Comparison of ENCODE assay signal across 22 mouse cellular contexts in the genomic region with DNA sequence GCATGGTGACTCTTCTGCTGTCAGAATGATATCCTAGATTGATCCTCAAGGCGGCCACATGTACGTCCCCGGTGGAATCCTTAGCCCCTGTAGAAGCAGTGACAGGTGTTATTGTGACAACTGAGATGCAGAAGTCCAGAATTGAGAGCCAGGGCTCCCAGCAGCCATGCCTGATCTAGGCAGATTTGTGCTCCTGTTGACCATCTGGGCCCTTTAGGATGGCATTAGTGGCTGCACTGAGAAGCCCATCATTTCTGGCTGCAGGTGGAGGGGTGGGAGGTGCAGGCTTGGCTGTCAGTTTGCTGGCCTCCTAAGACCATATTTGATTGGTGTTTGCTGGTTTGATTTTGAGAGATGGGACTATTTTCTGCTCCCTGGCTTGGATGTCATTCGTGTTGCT. TPM values are rescaled to one million over a fixed set of nuclear protein-coding genes. Genes with fewer than 3 reads are reported as not detected.
DNase-seq lines count a peak whose midpoint lies in the region; ATAC-seq lines count a peak whose summit lies in the region.
"Had no signal": no experiment of that assay in that cellular context is flagged by ENCODE, and none has a peak within 500 bp of the region (broad histone marks: within the 10 kb centered on the region; RNA-seq: fewer than 3 reads in every experiment).

No protein-coding gene starts in this region.

- ATAC-seq in cerebellum, adult (ENCODE audit: insufficient number of reproducible peaks, low FRiP score, low TSS enrichment): peak; percentile 45; the same call in 1 of the 2 replicates
- ATAC-seq: intestine, embryonic 16.5 days; liver, embryonic 12.5 days had no signal

- DNase-seq in left cerebral cortex, postnatal 4 days: peak; percentile 77
- DNase-seq in left cerebral cortex, adult 18-20 months (ENCODE audit: low spot score in 2 of 2): no peak
- peak; percentile 73 for DNase-seq in cerebellum, adult 11-12 months
- DNase-seq in cerebellum, postnatal 10 days: peak; percentile 80 to 88
- DNase-seq in lung, postnatal 4 days: no peak
- DNase-seq in thymus, postnatal 14 days: no peak
- no peak for DNase-seq in urinary bladder, postnatal 10 days (ENCODE audit: low spot score)
- DNase-seq: adrenal gland, adult 2 months; gastrocnemius, postnatal 36 days; kidney, adult 9 months; kidney, postnatal 36 days; lung, adult 2 months; lung, postnatal 14 days had no signal

- intact Hi-C loops in left cerebral cortex, postnatal 4 days (cut with DNase I): no loop called here

RNA-seq across cellular contexts. Expression of a gene that starts 40.9 kb away (rescaled TPM):
- total RNA-seq in left cerebral cortex, postnatal 4 days (2021): 10 to 100 TPM; 64.9 to 66.0 TPM
- total RNA-seq in left cerebral cortex, adult 18-20 months (2021): 10 to 100 TPM; 87.4 to 91.9 TPM
- total RNA-seq: hematopoietic stem cell, adult 5-6 weeks; megakaryocyte, adult 5-6 weeks; MEL had no signal

RNA-seq across cellular contexts. Expression of a gene that starts 56.1 kb away (rescaled TPM):
- total RNA-seq in left cerebral cortex, postnatal 4 days (2021): not detected
- total RNA-seq in left cerebral cortex, adult 18-20 months (2021): not detected
- total RNA-seq: adrenal gland, adult 2 months; gastrocnemius, adult 18-20 months; gastrocnemius, postnatal 36 days; heart, adult 8-10 months; hematopoietic stem cell, adult 5-6 weeks; layer of hippocampus, postnatal 10 days; megakaryocyte, adult 5-6 weeks; MEL had no signal

Comparison
In these comparisons a context has a peak if more than half of its experiments do, and no peak if none do; other contexts are left out.
1. DNase-seq: peak in left cerebral cortex, postnatal 4 days (single experiment), cerebellum, adult 11-12 months (single experiment) and cerebellum, postnatal 10 days (2 of 2); none in left cerebral cortex, adult 18-20 months (0 of 2), lung, postnatal 4 days (0 of 2), thymus, postnatal 14 days (single experiment) and urinary bladder, postnatal 10 days (single experiment).